Mouse (Mus musculus): ENCODE data around the gene Flt3.

- TF ChIP-seq GATA1 (IDR thresholded peaks at IDR 0.05; ENCODE audit: low read depth, low read length) = no peak
- no peak for TF ChIP-seq ZNF384 (IDR thresholded peaks at IDR 0.05; ENCODE audit: low read depth, low read length)
- TF ChIP-seq JUND (IDR thresholded peaks at IDR 0.05; ENCODE audit: low read depth, low read length) = no peak
- TF ChIP-seq CTCF (IDR thresholded peaks at IDR 0.05 in 2 of 3, conservative IDR thresholded peaks at IDR 0.05 in 1 of 3; ENCODE audit: control insufficient read depth in 1 of 3, insufficient read depth in 1 of 3, low read depth in 2 of 3, low read length in 3 of 3, poor library complexity in 1 of 3, severe bottlenecking in 1 of 3) = no peak
- no peak for TF ChIP-seq POLR2A (IDR thresholded peaks at IDR 0.05; ENCODE audit: control insufficient read depth in 1 of 2, insufficient read depth in 1 of 2, low read depth in 1 of 2, low read length in 2 of 2, poor library complexity in 1 of 2)
- no peak for TF ChIP-seq KAT2A (conservative IDR thresholded peaks at IDR 0.05; ENCODE audit: low read depth, low read length)
- no peak for TF ChIP-seq MAX (IDR thresholded peaks at IDR 0.05; ENCODE audit: low read length)
Measured at GRCm38 (mm10) chr5:147305856-147306637, 94.2 kb downstream of the Flt3 start.

All from MEL (cell line).